Mouse (Mus musculus) Patski (cell line): Measurements from ENCODE around the gene Hist1h2ba. TPM values are rescaled to one million over a fixed set of nuclear protein-coding genes. Genes with fewer than 3 reads are reported as not detected.

Experiments used
- ATAC-seq: fragments of 100-300 bp; one replicate; pipeline ENCODE4 v1.8.0; 2021
- CTCF ChIA-PET: fragments of 350-600 bp; sonication (Branson Sonifier 250); formaldehyde crosslinking; loops from one replicate; lab custom pipeline; 2022; ENCODE audit warnings: inconsistent platforms; lab: Charles Lee
- POLR2A ChIA-PET: fragments of 350-600 bp; sonication (Branson Sonifier 250); formaldehyde crosslinking; loops from one replicate; lab custom pipeline; 2022; ENCODE audit warnings: antibody characterized with exemption, inconsistent platforms; lab: Charles Lee
- DNase-seq: peaks from one replicate; pipeline ENCODE4 v3.0.0-alpha.2; 2011; ENCODE audit warnings: low read depth, low spot score
- H3K27me3 ChIP-seq: fragments of 371-371 bp; one replicate; pipeline ENCODE4 v1.5.1; 2021
- CTCF ChIP-seq: fragments of 100-300 bp; IDR thresholded peaks from one replicate; pipeline ENCODE4 v1.5.1; 2021
- in situ Hi-C: fragments of 300-500 bp; cut with MboI; formaldehyde crosslinking; loops from 3 replicates; pipeline ENCODE4 v1.11.1; 2018; ENCODE audit warnings: low pct_unique_long_range_greater_than_20kb, mixed read lengths
- polyA plus RNA-seq: library from polyadenylated mRNA; unstranded; gene quantifications from one replicate; pipeline ENCODE4 v1.2.3, GENCODE M21; 2021

Gene Hist1h2ba
- polyA plus RNA-seq, 1 experiment from 2014 or later: not detected

- no peaks in the 10 kb centered on the region for H3K27me3 ChIP-seq
- POLR2A ChIA-PET: no interaction called here
- CTCF ChIA-PET: no interaction called here
- ATAC-seq (no peak), DNase-seq (no peak)
- in situ Hi-C loops: no loop called here
- no peak for TF ChIP-seq CTCF
Measured at GRCm38 (mm10) chr13:23910121-23910520, 23.8 kb downstream of the Hist1h2ba start.

- no peak for TF ChIP-seq CTCF
- in situ Hi-C loops: no loop called here
- no peaks in the 10 kb centered on the region for H3K27me3 ChIP-seq
- ChIA-PET CTCF (no interaction called here), POLR2A (no interaction called here)
- DNase-seq (no peak), ATAC-seq (no peak)
Measured at GRCm38 (mm10) chr13:23906906-23907305, 27.1 kb downstream of the Hist1h2ba start.

- ChIA-PET POLR2A (no interaction called here), CTCF (no interaction called here)
- ATAC-seq: no peak
- in situ Hi-C loops: no loop called here
- DNase-seq: no peak
- TF ChIP-seq CTCF: no peak
- no peaks in the 10 kb centered on the region for H3K27me3 ChIP-seq
Measured at GRCm38 (mm10) chr13:23898242-23898641, 35.7 kb downstream of the Hist1h2ba start.

- H3K27me3 ChIP-seq: no peaks in the 10 kb centered on the region
- in situ Hi-C loops: no loop called here
- ChIA-PET POLR2A (no interaction called here), CTCF (no interaction called here)
- TF ChIP-seq CTCF: no peak
- DNase-seq (no peak), ATAC-seq (no peak)
Measured at GRCm38 (mm10) chr13:23893269-23893593, 40.7 kb downstream of the Hist1h2ba start.

GRCm38 (mm10) chr13:23892592-23893268 is 41.2 kb downstream of the Hist1h2ba start:
- no peak for TF ChIP-seq CTCF
- no peak for DNase-seq
- ChIA-PET CTCF (no interaction called here), POLR2A (no interaction called here)
- H3K27me3 ChIP-seq: no peaks in the 10 kb centered on the region
- no peak for ATAC-seq
- in situ Hi-C loops: no loop called here

- ChIA-PET CTCF (no interaction called here), POLR2A (no interaction called here)
- H3K27me3 ChIP-seq: no peaks in the 10 kb centered on the region
- in situ Hi-C loops: no loop called here
- DNase-seq (no peak), ATAC-seq (no peak)
- TF ChIP-seq CTCF: no peak
Measured at GRCm38 (mm10) chr13:23889011-23889605, 44.8 kb downstream of the Hist1h2ba start.

GRCm38 (mm10) chr13:23887026-23887725 is 46.8 kb downstream of the Hist1h2ba start:
- DNase-seq (no peak), ATAC-seq (no peak)
- CTCF ChIA-PET: no interaction called here
- in situ Hi-C loops: no loop called here
- POLR2A ChIA-PET: no interaction called here
- H3K27me3 ChIP-seq: peaks cover 4% of the 10 kb centered on the region
- TF ChIP-seq CTCF: no peak

GRCm38 (mm10) chr13:23885540-23885939 is 48.4 kb downstream of the Hist1h2ba start:
- in situ Hi-C loops: no loop called here
- DNase-seq (no peak), ATAC-seq (no peak)
- POLR2A ChIA-PET: interaction anchor here (1.3 kb wide), 1 partner anchor 64 kb away, joined by 3 read pairs; no protein-coding TSS in a partner anchor
- peak; percentile 60 for TF ChIP-seq CTCF
- H3K27me3 ChIP-seq: peaks cover 4% of the 10 kb centered on the region
- CTCF ChIA-PET: no interaction called here

Other genes starting within 250 kb of the Hist1h2ba start
- 60.2 TPM for gene Hist1h2bc, start 250.0 kb downstream of the Hist1h2ba start, polyA plus RNA-seq
- 4.6 TPM for gene Hist1h1t, start 238.3 kb downstream of the Hist1h2ba start, polyA plus RNA-seq
- 0.36 TPM for gene Hist1h4c, start 235.7 kb downstream of the Hist1h2ba start, polyA plus RNA-seq
- 5.8 TPM for gene Hfe, start 223.3 kb downstream of the Hist1h2ba start, polyA plus RNA-seq
- 245 TPM for gene Hist1h1c, start 195.3 kb downstream of the Hist1h2ba start, polyA plus RNA-seq
- 0.73 TPM for gene Hist1h3c, start 188.6 kb downstream of the Hist1h2ba start, polyA plus RNA-seq
- gene Hist1h2bb, start 187.4 kb downstream of the Hist1h2ba start, polyA plus RNA-seq: 0.41 TPM
- 0.40 TPM for gene Hist1h2ab, start 183.0 kb downstream of the Hist1h2ba start, polyA plus RNA-seq
- 0.65 TPM for gene Hist1h3b, start 181.9 kb downstream of the Hist1h2ba start, polyA plus RNA-seq
- gene Hist1h4b, start 177.1 kb downstream of the Hist1h2ba start, polyA plus RNA-seq: 2.0 TPM
- gene Hist1h4a, start 172.9 kb downstream of the Hist1h2ba start, polyA plus RNA-seq: 0.13 TPM
- gene Hist1h3a, start 171.8 kb downstream of the Hist1h2ba start, polyA plus RNA-seq: 0.18 TPM
- 1.2 TPM for gene Hist1h1a, start 170.5 kb downstream of the Hist1h2ba start, polyA plus RNA-seq
- gene Trim38, start 164.2 kb downstream of the Hist1h2ba start, polyA plus RNA-seq: not detected
- not detected for gene Slc17a2, start 127.2 kb downstream of the Hist1h2ba start, polyA plus RNA-seq
- 0.06 TPM for gene Slc17a3, start 94.7 kb downstream of the Hist1h2ba start, polyA plus RNA-seq
- 15.2 TPM for gene Slc17a1, start 66.4 kb downstream of the Hist1h2ba start, polyA plus RNA-seq
- 0.22 TPM for gene Slc17a4, start 19.1 kb downstream of the Hist1h2ba start, polyA plus RNA-seq
- not detected for gene Hist1h2aa, start 306 bp upstream of the Hist1h2ba start, polyA plus RNA-seq
- gene Scgn, start 57.1 kb upstream of the Hist1h2ba start, polyA plus RNA-seq: 0.21 TPM